Mouse (Mus musculus) adrenal gland, postnatal 4 days (tissue): ENCODE results near the gene Tha1. TPM values are rescaled to one million over a fixed set of nuclear protein-coding genes. Genes with fewer than 3 reads are reported as not detected.

Experiments used
- DNase-seq, 2 experiments: peaks; one replicate each; pipeline ENCODE4 v3.0.0; 2021 to 2022; ENCODE audit warnings: low spot score in 2 of 2, mixed read lengths in 2 of 2
- long read RNA-seq, 2 experiments: library from polyadenylated mRNA; stranded (forward); transcript quantifications; one replicate each; pipeline ENCODE4 v2.0.0; 2021
- total RNA-seq, 2 experiments: library from RNA; stranded (reverse); gene quantifications; 2 replicates each; pipeline ENCODE4 v1.2.3; 2021

Tha1 gene
- total RNA-seq = 10 to 100 TPM; 15.1 to 15.6 TPM
- long read RNA-seq, experiment 1, transcript Tha1-201 (7 exons, 1,770 nt) = major isoform, 10 of 16 reads
- long read RNA-seq, experiment 1, partial matches to known transcripts = 1 of 16 reads
- long read RNA-seq, experiment 1, other reads (novel, unspliced or antisense) = 3 of 16 reads
- long read RNA-seq, experiment 2, transcript Tha1-201 (7 exons, 1,770 nt) = major isoform, 20 of 33 reads
- long read RNA-seq, experiment 2, partial matches to known transcripts = 4 of 33 reads
- long read RNA-seq, experiment 2, other reads (novel, unspliced or antisense) = 5 of 33 reads

DNA sequence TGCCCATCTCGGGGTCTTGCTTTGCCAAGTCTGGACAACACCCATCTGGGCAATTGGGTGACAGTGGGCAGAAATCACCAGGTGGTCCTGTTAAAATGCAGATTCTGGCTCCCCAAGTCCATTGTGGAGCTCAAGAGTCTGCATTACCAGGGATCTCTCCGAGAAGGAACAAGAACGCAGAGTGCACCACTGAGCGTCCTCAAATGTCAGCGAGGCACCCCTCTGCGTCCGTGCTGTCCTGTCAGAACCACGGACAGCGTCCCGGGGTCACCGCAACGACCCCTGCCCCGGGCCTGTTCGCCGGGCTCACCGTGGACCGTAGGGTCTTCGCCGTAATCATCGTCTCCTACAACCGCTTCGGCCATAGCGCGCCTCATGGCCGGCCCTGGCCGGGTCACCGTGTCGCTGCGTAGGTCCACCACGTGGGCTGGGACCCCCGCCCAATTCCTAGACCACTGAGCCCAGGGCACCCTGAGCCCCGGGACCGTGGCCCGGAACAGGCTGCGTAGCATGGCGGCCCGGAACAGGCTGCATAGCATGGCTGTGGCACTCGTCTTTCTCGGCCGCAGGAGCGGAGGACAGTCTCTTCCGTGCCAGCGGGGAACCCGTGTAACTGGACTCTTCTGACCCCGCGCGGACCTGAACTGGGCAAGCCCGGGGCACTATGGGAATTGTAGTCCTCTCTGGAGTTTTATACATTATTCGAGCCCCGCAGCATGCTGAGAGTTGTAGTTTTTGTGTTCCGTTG lies at the start of gene Tha1:
Gene Tha1, minus strand, starts transcription at position 621 of the 748 bp plus-strand sequence.
- peak; percentile 47 to 70 for DNase-seq

DNA sequence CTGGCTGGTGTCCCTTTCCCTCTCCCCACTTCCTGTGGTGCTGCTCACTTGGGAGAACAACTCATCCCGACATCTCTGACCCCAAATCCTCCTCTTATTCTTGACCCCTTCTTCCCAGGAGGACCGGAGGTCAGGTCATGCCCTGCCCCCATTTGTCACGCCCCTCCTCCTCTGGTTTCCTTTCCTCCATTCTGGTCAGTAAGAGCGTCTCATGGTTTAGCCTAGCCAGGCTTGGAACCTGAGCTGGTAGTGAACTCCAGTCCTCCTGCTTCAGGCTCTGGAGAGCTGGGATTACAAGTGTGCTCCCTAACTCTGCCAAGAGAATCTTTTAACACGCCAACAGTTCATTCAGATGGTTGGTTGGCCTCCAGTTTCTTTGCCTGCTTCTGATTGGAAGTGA lies 45.9 kb upstream of the Tha1 start:
- DNase-seq = no peak

DNA sequence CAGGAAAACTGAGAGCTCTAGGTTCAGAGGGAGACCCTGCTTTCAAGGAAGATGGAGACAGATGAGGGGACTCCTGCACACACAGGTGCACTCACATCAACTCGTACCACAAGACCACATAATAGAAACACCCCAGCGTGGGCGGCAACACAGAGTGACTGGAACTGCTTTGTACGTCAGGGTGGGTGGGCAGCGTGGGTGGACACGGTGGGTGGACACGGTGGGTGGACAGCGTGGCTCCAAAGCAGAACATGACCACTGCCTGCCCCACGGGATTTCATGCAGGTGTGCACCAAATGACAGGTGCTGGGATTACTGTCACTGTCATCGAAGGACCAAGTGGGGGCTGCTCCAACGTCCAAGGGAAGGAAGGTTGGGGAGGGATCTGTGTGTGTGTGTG lies 45.3 kb upstream of the Tha1 start:
- no peak for DNase-seq

DNA sequence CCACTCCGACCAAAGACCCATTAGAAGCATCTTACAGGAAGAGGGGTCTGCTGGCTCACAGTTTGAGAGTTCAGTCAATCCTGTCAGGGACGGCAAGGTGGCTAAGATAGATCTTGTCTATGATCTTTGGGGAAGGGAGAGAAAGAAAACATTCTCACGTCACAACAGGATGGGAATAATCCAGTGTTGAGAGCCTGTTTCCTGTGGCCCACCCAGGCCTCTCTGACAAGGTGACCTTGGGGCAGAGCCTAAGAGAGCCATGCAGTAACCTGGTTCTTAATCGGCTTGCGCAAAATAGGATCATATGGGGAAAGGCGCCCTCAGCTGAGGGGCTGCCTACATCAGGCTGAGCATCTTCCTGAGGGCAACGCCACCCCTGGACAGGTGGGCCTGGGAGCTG lies 42.6 kb upstream of the Tha1 start:
- DNase-seq = no peak

DNA sequence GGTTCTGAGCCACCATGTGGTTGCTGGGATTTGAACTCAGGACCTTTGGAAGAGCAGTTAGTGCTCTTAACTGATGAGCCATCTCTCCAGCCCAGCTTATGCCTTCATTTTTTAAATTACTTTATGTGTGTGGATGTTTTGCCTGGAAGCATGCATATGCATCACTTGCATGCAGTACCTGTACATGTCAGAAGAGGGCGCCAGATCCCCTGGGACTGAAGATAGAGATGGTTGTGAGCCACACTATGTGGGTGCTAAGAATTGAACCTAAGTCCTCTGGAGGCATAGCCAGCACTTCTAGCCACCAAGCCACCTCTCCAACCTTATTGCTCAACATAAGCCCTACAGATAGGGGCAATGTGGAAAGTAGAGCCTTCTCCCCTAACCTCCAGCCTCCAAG lies 42.1 kb upstream of the Tha1 start:
- no peak for DNase-seq

DNA sequence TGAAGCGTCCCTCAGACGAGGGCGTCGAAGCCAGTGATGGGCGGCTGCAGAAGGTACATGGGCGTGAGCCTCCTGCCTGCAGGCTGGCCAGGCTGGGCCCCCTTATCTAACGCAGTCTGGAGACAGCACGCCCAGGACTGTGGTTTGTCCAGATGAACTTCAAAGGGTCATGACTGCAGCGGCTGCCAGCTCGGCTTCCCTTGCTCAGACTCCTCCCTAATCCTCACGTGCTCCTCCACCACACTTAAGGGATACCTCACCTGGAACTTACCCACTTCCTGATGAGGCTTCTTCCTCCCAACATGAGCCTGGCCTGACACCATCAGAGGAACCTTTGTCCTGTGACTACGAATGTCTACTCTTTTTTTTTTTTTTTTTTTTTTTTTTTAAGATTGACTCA lies 41.2 kb upstream of the Tha1 start:
- DNase-seq = no peak

DNA sequence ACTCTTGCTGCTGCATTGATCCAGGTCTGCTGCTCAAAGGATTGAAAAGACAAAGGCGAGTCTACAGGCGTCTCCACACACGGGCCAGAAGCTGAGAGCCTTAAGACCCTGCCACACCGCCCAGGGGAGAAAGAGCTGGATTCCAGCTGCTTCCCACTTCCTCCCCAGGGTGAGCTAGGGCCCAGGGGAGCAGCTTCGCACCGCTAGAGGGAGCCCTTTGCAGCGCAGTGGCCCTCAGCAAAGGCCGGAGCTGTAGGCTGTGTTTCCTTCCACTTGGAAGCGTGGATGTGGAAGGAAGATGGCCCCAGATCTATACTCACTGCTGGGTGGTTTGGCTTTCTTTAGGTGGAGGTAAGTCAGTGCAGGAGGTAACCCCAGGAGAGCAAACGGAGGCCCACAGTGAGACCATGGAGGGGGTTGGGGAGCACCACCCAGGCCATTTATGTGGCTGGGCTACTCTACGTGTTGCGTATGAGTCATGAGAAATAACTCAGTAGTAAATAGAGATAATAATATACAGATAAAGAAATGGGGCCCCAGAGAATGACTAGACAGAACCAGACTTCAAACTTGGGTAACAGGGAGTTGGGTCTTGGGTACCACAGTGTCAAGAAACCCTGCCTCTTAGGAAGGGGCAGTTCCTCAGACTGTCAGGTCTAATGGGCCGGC lies 39.5 kb upstream of the Tha1 start:
- peak; percentile 63 to 78 for DNase-seq

DNA sequence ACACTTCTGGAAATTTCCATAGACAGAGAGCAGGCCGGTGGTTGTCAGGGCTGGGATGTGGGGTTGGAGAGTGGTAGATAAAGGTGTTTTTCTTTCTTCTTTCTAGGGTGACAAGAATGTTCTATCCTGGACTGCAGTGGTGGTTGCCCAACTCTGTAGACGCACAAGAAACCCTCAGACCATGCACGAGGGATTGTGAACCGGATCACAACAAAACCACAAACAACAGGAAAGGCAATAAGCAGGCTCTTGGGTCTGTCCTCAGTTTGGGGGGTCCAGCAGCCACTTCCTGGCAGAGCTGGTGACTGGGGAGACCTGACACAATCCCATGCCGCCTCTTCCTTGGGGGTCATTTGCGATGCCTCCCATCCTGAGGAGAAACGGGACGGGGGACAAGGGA lies 36.1 kb upstream of the Tha1 start:
- no peak for DNase-seq

DNA sequence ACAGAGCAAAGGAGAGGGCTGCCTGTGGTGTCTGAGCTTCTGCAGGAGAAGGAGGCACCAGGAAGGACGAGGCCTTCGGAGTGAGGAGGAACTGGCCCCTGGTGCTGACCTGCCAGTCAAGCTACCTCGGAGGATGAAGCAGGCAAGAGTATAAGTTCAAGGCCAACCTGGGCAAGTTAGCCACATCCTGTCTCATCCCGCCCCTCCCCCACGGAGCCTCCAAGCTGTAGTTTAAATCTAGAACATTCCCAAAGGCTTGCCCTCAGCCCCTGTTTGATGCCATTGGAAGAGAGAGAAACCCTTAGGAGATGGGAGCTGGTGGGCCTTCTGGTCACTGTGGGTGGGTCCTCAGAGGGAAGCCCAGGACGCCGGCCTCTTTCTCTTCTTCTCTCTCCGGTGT lies 31.2 kb upstream of the Tha1 start:
- DNase-seq = no peak

DNA sequence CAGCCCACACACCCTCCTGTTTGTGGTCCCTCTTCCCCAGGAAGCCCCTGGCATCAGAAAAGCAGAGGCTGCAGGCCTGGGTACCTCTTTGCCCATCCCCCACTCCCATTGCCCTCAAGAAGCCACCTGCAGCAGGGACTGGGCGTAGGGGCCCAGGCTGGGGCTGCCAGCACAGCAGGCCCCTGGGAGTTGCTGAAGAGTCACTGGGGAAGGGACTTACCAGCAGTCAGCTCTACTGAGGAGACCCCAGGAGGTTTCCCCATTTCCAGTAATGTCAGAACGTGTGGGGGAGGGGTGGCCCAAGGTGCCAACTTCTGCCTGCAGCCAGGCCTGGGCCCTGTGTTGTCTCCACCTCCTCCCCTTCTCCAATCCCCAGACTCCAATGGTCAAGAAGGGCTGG lies 29.0 kb upstream of the Tha1 start:
- no peak for DNase-seq

DNA sequence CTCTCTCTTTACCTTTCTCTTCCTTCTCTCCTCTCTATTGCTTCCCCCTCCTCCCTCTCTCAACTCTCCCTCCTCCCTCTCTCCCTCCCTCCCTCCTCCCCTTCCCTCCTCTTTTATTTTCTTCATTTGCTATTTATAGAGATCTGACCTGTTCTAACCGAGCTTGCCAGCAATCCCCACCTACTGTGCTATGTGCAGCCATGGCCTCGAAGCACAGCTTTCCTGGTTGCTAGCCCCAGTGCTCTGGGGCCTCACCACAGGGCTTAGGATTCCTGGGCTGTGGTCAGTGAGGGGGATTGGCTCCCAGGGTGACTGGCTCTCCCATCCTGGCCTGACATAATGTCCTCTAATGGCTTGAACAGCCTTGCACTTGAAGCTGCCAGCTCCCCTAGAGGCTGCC lies 23.3 kb upstream of the Tha1 start:
- no peak for DNase-seq

DNA sequence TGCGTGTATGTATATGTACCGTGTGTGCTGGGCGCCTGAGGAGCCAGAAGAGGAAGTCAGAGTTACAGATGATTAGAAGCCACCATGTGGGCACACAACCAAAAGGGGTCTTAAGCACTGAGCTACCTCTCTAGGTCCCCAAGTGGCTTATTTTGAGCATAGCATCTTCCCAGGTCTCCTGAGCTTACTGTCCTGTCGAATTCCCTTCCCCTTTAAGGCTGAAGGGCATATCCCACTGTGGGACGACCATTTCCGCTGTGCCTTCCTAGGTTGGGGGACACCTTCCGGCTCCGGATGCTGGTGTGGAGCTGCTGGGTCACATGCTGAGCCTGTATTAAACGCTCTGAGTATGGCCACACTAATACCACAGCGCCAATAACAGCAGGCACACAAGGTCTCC lies 21.4 kb upstream of the Tha1 start:
- DNase-seq = no peak

DNA sequence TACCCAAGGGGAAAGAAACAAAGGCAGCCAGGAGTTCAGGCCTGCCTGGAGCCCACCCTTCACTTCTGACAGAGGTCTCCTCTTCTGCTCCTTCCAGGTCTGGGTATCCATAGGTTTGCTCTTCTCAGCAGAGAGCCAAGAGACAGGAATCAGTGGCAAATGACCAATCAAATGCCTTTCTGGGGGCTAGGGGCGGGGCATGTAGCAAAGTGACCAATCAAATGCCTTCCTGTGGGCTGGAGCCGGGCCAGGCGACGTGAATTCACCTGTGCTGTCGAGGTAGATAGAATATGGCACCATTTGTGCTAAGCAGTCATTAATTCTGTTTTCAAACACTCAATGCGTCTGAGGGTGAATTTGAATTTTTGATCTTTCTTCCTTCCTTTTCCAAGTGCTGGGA lies 18.9 kb upstream of the Tha1 start:
- DNase-seq = no peak

DNA sequence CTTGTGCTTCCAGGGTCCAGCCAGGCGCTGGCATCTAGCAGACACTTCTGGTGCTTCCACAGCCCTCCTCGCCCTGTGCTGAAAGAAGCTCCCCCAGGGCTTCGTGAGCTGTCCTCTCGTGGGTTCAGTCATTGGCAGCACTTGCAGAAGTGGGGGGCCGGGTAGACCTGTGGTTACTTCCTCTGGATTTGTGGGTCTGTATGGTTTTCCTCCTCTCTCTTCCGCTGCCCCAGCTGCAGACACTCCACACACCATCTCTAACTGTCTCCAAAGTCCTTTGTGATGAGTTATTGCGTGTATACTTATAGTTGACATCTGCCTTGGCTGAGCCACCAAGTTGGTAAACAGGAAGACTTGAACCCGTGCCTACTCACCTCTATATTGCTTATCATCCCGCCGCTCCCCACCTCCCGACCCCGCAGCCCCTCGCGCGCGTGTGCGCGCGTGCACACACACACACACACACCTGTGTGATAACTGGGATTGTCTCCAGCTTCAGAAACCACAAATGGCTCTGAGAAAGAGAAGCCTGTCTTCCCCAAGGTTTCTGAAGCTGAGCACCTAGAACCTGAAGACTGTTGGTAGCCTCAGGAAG lies 18.4 kb upstream of the Tha1 start:
- DNase-seq = no peak

DNA sequence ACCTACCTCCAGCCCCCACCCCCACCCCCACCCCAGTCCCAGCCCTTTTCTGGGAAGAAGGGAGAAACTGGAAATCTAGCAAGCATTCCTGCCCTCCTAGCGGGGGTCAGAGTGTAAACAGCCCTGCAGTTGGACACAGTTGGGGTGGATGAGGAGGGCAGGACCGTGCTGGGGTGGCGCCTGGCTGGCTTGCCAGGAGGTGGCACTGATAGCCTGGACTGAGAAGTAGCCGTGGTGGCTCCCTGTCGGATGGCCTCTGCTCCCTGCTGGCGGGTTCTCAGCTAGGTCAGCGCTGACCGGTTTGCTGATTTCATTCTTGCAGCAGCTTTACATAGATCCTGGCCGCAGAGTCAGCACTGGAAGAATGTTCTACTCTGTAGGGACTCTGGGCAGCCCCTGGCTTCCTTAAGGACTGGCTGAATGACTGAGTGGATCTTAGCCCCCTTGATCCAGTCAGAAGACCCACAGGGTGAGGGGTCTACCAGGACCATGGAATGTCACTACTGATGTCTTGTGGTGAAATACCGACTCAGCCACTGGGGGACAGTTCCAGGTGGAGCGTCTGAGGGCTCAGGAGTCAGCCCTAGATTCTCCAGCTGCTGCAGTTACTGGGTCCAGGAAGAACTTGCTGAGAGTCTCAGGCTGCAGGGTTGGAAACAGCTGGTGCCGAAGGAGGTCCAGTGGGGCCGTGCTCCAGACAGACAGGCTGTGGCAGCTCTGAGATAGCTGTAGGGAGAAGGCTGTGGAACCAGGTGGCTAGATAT lies 17.4 kb upstream of the Tha1 start:
- DNase-seq = no peak

DNA sequence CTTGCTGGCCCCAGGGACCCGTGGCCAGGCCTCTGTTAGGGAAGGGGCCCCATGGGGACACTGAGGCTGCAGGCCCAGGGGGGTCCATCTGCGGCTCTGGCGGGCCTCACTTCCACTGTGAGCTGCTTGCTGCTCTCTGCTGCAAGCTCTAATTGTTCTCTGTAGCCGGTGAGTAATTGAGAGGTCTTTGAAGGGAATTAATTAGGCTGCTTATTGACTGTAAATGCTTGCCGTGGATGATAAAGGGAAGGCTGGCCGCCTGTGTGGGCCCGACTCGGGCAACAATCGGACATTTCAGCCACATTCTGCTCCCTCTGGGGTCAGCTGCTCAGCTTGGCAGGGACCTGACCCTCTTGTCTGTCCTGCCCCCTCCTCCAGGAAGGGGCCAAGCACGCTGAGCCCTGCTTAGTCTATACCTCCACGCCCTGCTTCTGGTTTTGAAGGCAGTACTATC lies 16.6 kb upstream of the Tha1 start:
- no peak for DNase-seq

DNA sequence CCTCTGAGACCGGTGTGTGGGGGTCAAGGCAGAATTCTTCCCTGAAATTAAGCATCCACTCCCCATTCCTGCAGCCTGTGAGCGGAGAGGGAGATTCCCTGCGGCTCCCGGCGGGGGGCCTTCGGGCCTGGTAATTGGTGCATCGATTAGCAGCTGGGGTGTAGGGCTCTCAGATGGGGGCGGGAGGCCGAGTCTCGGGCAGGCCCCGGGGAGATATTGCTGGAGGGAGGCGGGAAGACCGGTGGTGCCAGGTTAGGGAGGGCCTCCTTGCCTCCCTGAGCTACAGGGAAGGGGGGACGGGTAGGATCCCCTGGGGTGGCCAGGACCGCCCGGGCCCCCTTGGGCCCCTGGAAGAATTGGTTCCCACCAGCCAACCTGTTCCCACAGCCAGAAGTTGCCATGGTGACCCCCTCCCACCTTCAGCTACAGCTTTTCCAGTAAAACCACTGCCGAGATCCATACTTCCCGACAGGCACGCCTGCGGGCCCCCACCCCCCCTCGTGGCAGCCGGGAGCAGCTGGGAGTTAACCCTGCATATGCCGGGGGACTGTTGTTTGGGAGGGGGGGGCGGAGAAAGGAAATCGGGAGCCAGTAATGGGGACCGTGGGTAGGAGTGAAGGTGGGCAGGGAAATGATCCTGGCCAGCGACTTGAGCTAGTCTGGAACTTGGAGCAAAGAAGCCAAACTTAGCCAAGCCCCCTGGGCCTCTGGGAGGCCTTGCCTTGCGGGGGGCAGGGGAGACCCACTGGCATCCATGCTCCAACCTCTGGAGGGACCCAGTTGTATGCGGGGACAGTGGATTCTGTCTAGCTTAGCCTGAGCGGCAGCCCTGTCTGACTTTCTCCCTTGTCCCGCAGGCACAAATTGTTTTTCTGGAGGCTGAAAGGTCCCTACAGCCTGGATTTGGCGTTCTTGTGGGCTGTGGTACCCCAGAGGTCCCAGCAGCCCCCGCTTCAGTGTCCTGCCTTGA lies 15.9 kb upstream of the Tha1 start:
- no peak for DNase-seq

DNA sequence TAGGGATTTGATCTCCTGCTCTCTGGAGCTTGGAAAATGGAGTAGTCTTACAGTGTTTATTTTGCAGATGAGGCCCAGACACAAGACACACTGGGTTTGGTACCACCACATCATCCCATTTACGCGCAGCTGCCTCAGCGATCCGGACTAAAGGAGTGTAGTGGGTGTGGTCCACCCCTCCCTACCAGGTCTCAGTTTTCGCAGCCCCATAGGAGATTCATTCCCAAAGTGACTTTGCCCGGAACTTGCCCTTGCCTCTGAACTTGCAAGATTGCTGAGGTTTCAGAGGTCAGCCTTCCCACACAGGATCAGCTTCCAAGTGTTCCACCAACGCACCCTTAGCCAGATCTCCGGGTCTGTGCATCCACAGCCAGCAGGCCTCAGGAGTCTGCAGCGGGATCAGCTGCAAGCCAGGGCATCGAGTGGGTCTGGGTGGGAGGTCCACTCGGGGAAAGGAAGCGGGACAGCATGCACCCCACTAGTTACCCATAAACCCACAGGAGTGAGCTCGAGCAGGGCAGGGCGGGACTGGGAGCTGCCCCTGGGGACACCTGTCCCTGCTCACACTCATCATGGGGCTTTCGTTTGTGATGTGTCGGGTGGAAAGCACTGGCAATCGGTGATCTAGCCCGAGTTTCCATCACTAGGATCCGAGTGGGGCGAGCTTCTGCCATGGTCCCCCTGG lies 15.0 kb upstream of the Tha1 start:
- DNase-seq = no peak

DNA sequence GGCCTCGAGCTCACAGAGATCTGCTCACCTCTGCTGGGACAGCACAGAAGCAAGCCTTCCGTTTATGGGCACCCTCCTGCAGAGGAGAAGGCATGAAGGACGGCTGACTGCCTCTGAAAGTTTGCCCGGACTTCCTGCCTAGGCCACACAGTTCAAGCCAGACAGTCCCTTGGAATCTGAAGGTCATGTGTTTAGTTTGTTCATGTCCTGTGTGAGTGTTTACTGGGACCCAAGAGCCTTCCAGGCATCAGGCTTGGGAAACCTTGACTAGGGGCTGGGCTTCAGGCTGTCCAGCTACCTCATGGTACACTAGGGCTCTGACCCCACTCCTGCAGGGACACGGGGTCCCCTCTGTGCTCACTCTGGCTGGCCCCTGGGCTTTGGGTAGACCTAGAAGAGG lies 12.7 kb upstream of the Tha1 start:
- DNase-seq = no peak
